Mouse (Mus musculus): Measurements from ENCODE around the gene Mia.

DNA sequence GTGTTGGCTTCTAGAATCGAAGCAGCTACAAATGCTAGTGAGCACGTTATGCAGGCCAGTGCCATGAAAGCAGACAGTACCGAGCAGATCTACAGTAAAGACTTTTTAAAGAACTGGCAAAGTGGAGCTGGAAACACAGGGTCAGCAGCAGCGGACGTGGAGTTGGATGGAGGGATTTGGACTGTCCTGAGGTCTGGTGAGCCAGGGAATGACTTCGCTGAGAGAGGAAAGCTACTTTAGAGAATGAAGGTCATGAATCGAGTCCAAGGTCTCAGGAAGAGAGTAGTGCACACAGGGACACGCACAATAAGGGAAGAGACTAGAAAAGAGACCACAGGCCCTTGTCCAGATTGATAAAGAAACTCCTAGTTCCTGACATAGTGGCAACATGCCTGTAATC is 16.7 kb upstream of the Mia start:
- no peak for TF ChIP-seq GATA1 (IDR thresholded peaks at IDR 0.05; ENCODE audit: borderline replicate concordance, low read length)
- TF ChIP-seq FLI1 (IDR thresholded peaks at IDR 0.05; ENCODE audit: low read length) = no peak
